Mouse (Mus musculus) adrenal gland, adult (tissue): ENCODE results near the gene Nckap5.

ENCODE experiments used
- DNase-seq, 2 experiments: peaks; one replicate each; pipeline ENCODE4 v3.0.0; 2022 to 2023; ENCODE audit warnings: low spot score in 1 of 2; ENCODE audit not compliant: inconsistent age in 2 of 2

The Nckap5 gene

GRCm38 (mm10) chr1:126233196-126233595, 597.4 kb downstream of the Nckap5 start:
- peak; percentile 70 to 85 for DNase-seq

GRCm38 (mm10) chr1:126231199-126231598, 599.4 kb downstream of the Nckap5 start:
- DNase-seq, result peak in 1 of 2 experiments; percentile 35

GRCm38 (mm10) chr1:126210212-126210611, 620.4 kb downstream of the Nckap5 start:
- no peak for DNase-seq

GRCm38 (mm10) chr1:126209743-126210142, 620.9 kb downstream of the Nckap5 start:
- DNase-seq, result no peak

GRCm38 (mm10) chr1:126209131-126209530, 621.5 kb downstream of the Nckap5 start:
- no peak for DNase-seq

GRCm38 (mm10) chr1:126196937-126197336, 633.7 kb downstream of the Nckap5 start:
- DNase-seq, result no peak

- no peak for DNase-seq
These were observed 640.2 kb downstream of the Nckap5 start for GRCm38 (mm10) chr1:126190353-126190752.

GRCm38 (mm10) chr1:126183751-126184150, 646.8 kb downstream of the Nckap5 start:
- DNase-seq, result no peak

DNA sequence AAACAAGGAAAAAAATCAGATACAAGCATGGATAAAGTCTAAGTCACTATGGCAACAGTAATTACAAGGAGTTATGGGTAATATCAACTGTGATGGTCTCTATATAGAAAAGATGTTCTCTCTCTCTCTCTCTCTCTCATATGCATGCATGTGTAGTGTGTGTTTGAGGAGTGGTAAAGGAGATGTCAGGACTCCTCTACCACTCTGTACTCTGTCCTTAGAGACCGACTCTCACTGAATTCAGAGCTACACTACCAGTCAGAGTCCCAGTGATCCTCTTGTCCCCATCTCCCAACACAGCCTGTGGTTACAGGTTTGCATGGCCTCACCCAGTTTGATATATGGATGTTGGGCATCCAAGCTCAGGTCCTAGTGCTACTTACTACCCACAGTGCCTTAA, 662.0 kb downstream of the Nckap5 start:
- DNase-seq, result no peak

DNA sequence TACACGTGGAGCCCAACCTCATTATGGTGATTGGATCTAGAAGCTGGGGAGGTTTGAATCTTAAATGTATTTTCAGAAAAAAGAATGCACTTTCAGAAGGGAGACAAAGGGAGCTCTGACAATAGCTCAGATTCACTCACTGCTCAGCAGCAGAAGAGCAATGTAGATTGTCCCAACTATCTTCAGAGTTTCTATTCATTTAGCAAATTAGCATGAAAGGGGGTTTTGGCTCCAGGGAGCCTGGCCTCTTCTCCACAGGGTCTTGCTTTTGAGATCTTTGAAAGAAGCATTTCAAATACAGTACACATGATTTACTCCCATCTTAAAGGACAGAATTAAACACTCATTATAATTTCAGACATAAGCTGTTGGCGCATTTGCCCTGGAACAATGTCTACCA, 662.5 kb downstream of the Nckap5 start:
- DNase-seq, result no peak

DNA sequence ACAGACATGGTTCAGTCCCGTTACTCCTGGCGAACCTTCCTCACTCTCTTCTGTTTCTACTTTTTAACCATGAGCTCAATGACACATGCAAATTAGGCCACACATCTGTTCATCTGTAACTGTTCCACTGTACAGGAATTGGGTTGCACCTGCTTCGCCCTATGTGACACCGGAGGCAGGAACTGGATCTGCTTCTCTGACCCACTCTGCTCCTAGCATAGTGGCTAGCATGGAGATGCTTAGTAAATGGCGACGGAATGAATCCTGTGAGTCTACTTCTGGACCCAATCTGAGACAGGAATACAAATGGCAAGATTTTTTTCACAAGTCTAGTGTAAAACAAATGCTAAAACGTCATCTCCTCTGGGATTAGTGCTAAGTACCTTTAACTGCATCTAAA, 663.1 kb downstream of the Nckap5 start:
- DNase-seq, result no peak

DNA sequence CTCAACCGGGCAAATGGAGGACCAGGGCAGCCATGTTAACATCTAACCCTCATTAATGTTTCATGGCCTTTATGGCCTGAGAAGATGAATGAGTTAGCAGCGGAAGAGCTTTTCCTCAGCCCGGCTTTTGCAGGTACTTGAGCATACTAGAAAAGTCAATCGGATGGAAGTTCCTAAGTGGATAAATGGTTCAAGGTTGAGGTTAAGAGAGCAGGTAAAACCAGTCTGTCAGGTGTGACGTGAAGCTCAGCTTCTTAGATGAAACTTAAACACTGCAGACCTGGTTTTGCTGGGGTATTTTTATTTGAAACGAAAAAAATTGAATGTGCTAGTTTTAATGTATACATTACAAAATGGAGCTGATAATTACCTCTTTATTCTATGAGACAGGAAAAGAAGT, 671.3 kb downstream of the Nckap5 start:
- no peak for DNase-seq

- DNase-seq, result no peak
These were observed 674.8 kb downstream of the Nckap5 start for GRCm38 (mm10) chr1:126155816-126156215.

DNA sequence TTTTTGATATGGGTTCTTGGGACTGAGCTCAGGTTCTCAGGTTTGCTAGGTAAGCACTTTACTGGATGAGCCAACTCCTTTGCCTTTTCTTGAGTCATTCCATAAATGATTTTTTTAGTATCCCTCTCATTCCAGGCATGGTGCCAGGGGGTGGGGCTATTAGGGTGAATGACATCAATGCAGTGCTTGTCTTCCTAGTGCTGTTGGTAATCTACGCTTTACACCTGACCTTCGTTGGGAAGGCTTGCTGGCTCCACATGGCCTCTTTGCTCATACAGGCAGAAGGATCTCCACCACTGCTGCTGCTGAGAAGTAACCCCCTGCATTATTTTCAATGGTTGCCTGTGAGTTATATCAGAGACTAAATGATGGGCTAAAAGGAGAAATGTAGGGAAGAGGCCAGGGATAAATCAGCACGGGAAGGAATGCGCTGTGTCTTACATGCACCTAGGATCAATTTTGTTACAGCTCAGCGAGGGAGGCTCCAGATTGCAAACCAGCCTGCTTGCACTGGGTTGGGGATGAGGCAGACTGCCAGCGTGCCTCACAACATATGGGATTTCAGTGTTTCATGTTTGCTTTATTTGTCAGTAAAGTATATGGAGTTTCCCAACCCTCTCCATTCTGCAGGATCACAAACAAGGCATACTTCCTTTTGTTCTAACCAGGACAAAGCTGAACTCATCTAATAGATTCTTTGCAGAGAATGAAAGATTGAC, 676.9 kb downstream of the Nckap5 start:
- peak; percentile 82 to 95 for DNase-seq

GRCm38 (mm10) chr1:126152217-126152616, 678.4 kb downstream of the Nckap5 start:
- peak in 1 of 2 experiments; percentile 58 for DNase-seq

DNA sequence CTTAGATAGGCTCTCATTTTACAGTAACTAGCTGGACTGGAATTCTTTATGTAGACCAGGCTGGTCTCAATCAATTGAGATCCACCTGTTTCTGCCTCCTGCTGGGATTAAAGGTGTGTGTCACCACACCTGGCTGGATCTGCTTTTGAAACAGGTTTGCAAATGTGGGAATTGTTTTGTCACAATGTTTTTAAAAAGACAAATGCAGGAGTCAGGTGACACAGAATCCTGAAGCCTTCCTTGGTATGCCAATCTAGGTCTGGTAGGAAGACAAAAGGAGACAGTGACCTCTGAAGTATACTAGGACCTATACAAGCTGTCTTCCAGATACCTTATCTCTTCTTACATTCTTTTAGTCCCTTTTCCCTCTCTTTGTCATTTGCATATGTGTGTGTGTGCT, 680.6 kb downstream of the Nckap5 start:
- no peak for DNase-seq

- DNase-seq, result no peak
These were observed 694.9 kb downstream of the Nckap5 start for GRCm38 (mm10) chr1:126135717-126136116.

DNA sequence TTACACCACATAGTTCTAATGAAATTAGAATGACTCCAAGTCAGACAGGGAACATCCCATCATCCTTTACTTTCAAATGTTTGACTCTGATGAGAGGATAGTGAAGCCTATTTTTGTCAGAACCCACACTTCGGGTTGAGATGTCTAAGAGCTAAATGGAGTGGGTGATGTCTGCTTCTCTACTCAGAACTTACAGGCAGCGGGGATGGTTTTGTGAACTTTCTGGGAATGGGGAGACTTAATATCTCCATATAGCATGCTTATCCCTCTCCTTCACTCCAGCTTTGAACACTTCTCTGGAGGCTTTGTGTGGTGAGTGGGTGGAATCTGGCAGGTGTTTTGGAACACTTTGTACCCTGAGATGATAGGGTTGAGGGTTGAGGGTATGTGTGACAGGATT, 698.3 kb downstream of the Nckap5 start:
- no peak for DNase-seq

- DNase-seq, result no peak
These were observed 701.5 kb downstream of the Nckap5 start for GRCm38 (mm10) chr1:126129129-126129528.

DNA sequence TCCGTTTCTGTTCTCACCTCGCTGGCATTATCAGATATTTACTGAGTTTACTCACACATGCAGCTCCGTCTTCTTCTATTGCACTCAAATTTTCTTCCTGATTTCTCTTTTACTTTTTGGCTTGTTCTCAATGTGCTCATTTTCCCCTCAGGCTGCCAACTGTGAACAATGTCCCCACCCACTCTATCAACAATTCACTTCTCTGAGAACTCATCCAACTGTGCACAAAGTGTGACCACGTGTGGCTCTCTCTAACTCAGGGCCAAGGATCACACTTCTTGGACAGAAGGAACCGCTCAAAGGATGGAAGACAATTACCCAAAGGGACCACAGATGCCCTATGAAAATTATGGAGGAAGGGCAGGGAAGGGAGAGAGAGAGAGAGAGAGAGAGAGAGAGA, 707.5 kb downstream of the Nckap5 start:
- DNase-seq, result no peak

DNA sequence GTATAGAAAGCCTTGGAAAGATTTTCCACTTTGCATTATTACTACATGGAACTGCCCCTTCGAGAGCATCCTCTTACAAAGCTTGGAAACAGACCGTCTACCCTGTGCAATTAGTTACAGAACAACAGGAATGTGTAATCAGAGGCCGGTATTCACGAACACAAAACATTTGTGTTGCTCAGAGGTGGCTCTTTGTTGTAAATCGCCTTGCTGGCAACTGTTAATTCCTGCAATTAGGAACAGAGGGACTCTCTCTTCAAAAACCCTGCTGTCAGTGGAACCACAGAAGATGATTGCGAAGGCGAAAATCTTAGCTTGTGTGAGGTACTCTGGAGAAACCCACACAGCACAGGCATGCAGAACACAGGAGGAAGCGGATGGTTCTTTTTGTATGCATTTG, 710.1 kb downstream of the Nckap5 start:
- DNase-seq, result no peak

- DNase-seq, result no peak
These were observed 714.6 kb downstream of the Nckap5 start for GRCm38 (mm10) chr1:126116034-126116433.

GRCm38 (mm10) chr1:126105673-126106256, 724.8 kb downstream of the Nckap5 start:
- DNase-seq, result no peak
